Mouse (Mus musculus): ENCODE data around the gene Nox1. TPM values are rescaled to one million over a fixed set of nuclear protein-coding genes. Genes with fewer than 3 reads are reported as not detected.

Nox1 gene
- total RNA-seq (2014; rRNA removed) = not detected in 2 replicates
- polyA plus RNA-seq (2012; rRNA removed) = not detected in 2 replicates

- Histone ChIP-seq H3K79me2 (ENCODE audit: control insufficient read depth, insufficient read depth, low read length) (no peaks in the 10 kb centered on the region), H3K4me1 (ENCODE audit: control insufficient read depth, insufficient read depth, low read length) (no peaks in the 10 kb centered on the region), H3K27me3 (ENCODE audit: control insufficient read depth, insufficient read depth, low read length) (no peaks in the 10 kb centered on the region), H3K27ac (replicated peaks; ENCODE audit: insufficient read depth, low read depth, low read length) (no peak within 1 kb of the TSS), H3K36me3 (ENCODE audit: control insufficient read depth, insufficient read depth, low read length) (peaks cover 10% of the 10 kb centered on the region), H3K4me3 (ENCODE audit: insufficient read depth, low read depth, low read length) (no peak within 1 kb of the TSS), H3K9ac (ENCODE audit: low read depth, low read length) (no peak within 1 kb of the TSS)
- peak; percentile 1 for DNase-seq (ENCODE audit: extremely low read depth, low read depth, low spot score)
- TF ChIP-seq POLR2A (IDR thresholded peaks at IDR 0.05; ENCODE audit: extremely low read depth, insufficient read depth, low read length) (no peak), CTCF (IDR thresholded peaks at IDR 0.05; ENCODE audit: low read depth, low read length) (no peak)
- WGBS = 76% methylated on average over 4 of the region's 4 CpGs
Measured at GRCm38 (mm10) chrX:134221856-134222255, at the start of gene Nox1. Nox1 (minus strand) TSS chrX:134221956.

GRCm38 (mm10) chrX:134262129-134262528, 40.4 kb upstream of the Nox1 start:
- TF ChIP-seq POLR2A (IDR thresholded peaks at IDR 0.05; ENCODE audit: extremely low read depth, insufficient read depth, low read length) (no peak), CTCF (IDR thresholded peaks at IDR 0.05; ENCODE audit: low read depth, low read length) (no peak)
- peaks cover 24% of the 10 kb centered on the region for H3K36me3 ChIP-seq (ENCODE audit: control insufficient read depth, insufficient read depth, low read length)
- no peak overlapping the region for H3K9ac ChIP-seq (ENCODE audit: low read depth, low read length)
- no peaks in the 10 kb centered on the region for H3K4me1 ChIP-seq (ENCODE audit: control insufficient read depth, insufficient read depth, low read length)
- H3K4me3 ChIP-seq (ENCODE audit: insufficient read depth, low read depth, low read length) = no peak overlapping the region
- H3K27ac ChIP-seq (replicated peaks; ENCODE audit: insufficient read depth, low read depth, low read length) = no peak overlapping the region
- WGBS = 87% methylated on average over 11 of the region's 11 CpGs
- DNase-seq (ENCODE audit: extremely low read depth, low read depth, low spot score) = no peak
- H3K27me3 ChIP-seq (ENCODE audit: control insufficient read depth, insufficient read depth, low read length) = no peaks in the 10 kb centered on the region
- H3K79me2 ChIP-seq (ENCODE audit: control insufficient read depth, insufficient read depth, low read length) = no peaks in the 10 kb centered on the region

DNA sequence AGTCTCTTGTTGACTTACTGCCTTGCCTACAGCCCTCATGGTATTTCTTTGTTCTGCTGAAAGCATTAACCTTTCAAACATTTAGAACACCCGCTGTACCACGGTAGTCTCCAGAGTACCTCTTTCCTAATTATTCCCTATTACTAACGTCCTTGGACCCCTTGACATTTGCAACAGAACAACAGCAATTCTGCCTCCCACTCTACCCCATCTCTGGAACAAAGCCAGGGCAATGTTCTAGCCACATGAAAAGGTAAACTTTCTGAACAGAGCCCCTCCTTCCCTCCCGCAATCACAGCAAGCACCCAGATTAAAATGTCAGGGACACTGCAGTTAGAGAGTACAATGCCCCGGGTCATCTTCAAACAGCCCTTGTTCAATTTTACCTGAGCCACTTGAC, 39.4 kb upstream of the Nox1 start:
- Histone ChIP-seq H3K36me3 (ENCODE audit: control insufficient read depth, insufficient read depth, low read length) (peaks cover 22% of the 10 kb centered on the region; the same call in 1 of the 2 replicates), H3K27ac (replicated peaks; ENCODE audit: insufficient read depth, low read depth, low read length) (no peak overlapping the region), H3K79me2 (ENCODE audit: control insufficient read depth, insufficient read depth, low read length) (no peaks in the 10 kb centered on the region), H3K9ac (ENCODE audit: low read depth, low read length) (no peak overlapping the region), H3K27me3 (ENCODE audit: control insufficient read depth, insufficient read depth, low read length) (no peaks in the 10 kb centered on the region), H3K4me3 (ENCODE audit: insufficient read depth, low read depth, low read length) (no peak overlapping the region), H3K4me1 (ENCODE audit: control insufficient read depth, insufficient read depth, low read length) (no peaks in the 10 kb centered on the region)
- TF ChIP-seq CTCF (IDR thresholded peaks at IDR 0.05; ENCODE audit: low read depth, low read length) = no peak
- no peak for TF ChIP-seq POLR2A (IDR thresholded peaks at IDR 0.05; ENCODE audit: extremely low read depth, insufficient read depth, low read length)
- WGBS = 73% methylated on average over 5 of the region's 5 CpGs
- DNase-seq (ENCODE audit: extremely low read depth, low read depth, low spot score) = no peak

- 25% methylated on average over 2 of the region's 2 CpGs for WGBS
- no peak overlapping the region for H3K4me3 ChIP-seq (ENCODE audit: insufficient read depth, low read depth, low read length)
- H3K9ac ChIP-seq (ENCODE audit: low read depth, low read length) = no peak overlapping the region
- H3K27ac ChIP-seq (replicated peaks; ENCODE audit: insufficient read depth, low read depth, low read length) = no peak overlapping the region
- no peaks in the 10 kb centered on the region for H3K4me1 ChIP-seq (ENCODE audit: control insufficient read depth, insufficient read depth, low read length)
- H3K79me2 ChIP-seq (ENCODE audit: control insufficient read depth, insufficient read depth, low read length) = no peaks in the 10 kb centered on the region
- H3K27me3 ChIP-seq (ENCODE audit: control insufficient read depth, insufficient read depth, low read length) = no peaks in the 10 kb centered on the region
- no peak for DNase-seq (ENCODE audit: extremely low read depth, low read depth, low spot score)
- peaks cover 4% of the 10 kb centered on the region; the same call in 1 of the 2 replicates for H3K36me3 ChIP-seq (ENCODE audit: control insufficient read depth, insufficient read depth, low read length)
- TF ChIP-seq CTCF (IDR thresholded peaks at IDR 0.05; ENCODE audit: low read depth, low read length) = no peak
- no peak for TF ChIP-seq POLR2A (IDR thresholded peaks at IDR 0.05; ENCODE audit: extremely low read depth, insufficient read depth, low read length)
Measured at GRCm38 (mm10) chrX:134248202-134248601, 26.4 kb upstream of the Nox1 start.

- whole genome bisulfite sequencing = 88% methylated on average over 10 of the region's 10 CpGs
- H3K4me3 ChIP-seq (ENCODE audit: insufficient read depth, low read depth, low read length) = no peak overlapping the region
- DNase-seq (ENCODE audit: extremely low read depth, low read depth, low spot score) = no peak
- no peak overlapping the region for H3K9ac ChIP-seq (ENCODE audit: low read depth, low read length)
- H3K27me3 ChIP-seq (ENCODE audit: control insufficient read depth, insufficient read depth, low read length) = no peaks in the 10 kb centered on the region
- no peaks in the 10 kb centered on the region for H3K79me2 ChIP-seq (ENCODE audit: control insufficient read depth, insufficient read depth, low read length)
- no peak overlapping the region for H3K27ac ChIP-seq (replicated peaks; ENCODE audit: insufficient read depth, low read depth, low read length)
- no peaks in the 10 kb centered on the region for H3K4me1 ChIP-seq (ENCODE audit: control insufficient read depth, insufficient read depth, low read length)
- TF ChIP-seq CTCF (IDR thresholded peaks at IDR 0.05; ENCODE audit: low read depth, low read length) = no peak
- TF ChIP-seq POLR2A (IDR thresholded peaks at IDR 0.05; ENCODE audit: extremely low read depth, insufficient read depth, low read length) = no peak
- H3K36me3 ChIP-seq (ENCODE audit: control insufficient read depth, insufficient read depth, low read length) = peaks cover 7% of the 10 kb centered on the region; the same call in 1 of the 2 replicates
Measured at GRCm38 (mm10) chrX:134245946-134246345, 24.2 kb upstream of the Nox1 start.

- Histone ChIP-seq H3K79me2 (ENCODE audit: control insufficient read depth, insufficient read depth, low read length) (no peaks in the 10 kb centered on the region), H3K4me1 (ENCODE audit: control insufficient read depth, insufficient read depth, low read length) (no peaks in the 10 kb centered on the region), H3K27me3 (ENCODE audit: control insufficient read depth, insufficient read depth, low read length) (no peaks in the 10 kb centered on the region), H3K4me3 (ENCODE audit: insufficient read depth, low read depth, low read length) (no peak overlapping the region), H3K36me3 (ENCODE audit: control insufficient read depth, insufficient read depth, low read length) (peaks cover 12% of the 10 kb centered on the region), H3K27ac (replicated peaks; ENCODE audit: insufficient read depth, low read depth, low read length) (no peak overlapping the region), H3K9ac (ENCODE audit: low read depth, low read length) (no peak overlapping the region)
- peak; percentile 28 for DNase-seq (ENCODE audit: extremely low read depth, low read depth, low spot score)
- TF ChIP-seq CTCF (IDR thresholded peaks at IDR 0.05; ENCODE audit: low read depth, low read length) (no peak), POLR2A (IDR thresholded peaks at IDR 0.05; ENCODE audit: extremely low read depth, insufficient read depth, low read length) (no peak)
- 60% methylated on average over 10 of the region's 10 CpGs for WGBS
Measured at GRCm38 (mm10) chrX:134238266-134238665, 16.5 kb upstream of the Nox1 start.
